Mouse (Mus musculus) activated CD4-positive, CD25-positive, alpha-beta regulatory T cell (primary cell): Measurements from ENCODE around the gene Scgb2b15. TPM values are rescaled to one million over a fixed set of nuclear protein-coding genes. Genes with fewer than 3 reads are reported as not detected.

Source experiments
- polyA plus RNA-seq, 2 experiments: library from polyadenylated mRNA; unstranded; fragments of 100-300 nt; shearing (Covaris generic); gene quantifications; one replicate each; pipeline ENCODE4 v1.2.1; 2017

The Scgb2b15 gene
- polyA plus RNA-seq: not detected

DNA sequence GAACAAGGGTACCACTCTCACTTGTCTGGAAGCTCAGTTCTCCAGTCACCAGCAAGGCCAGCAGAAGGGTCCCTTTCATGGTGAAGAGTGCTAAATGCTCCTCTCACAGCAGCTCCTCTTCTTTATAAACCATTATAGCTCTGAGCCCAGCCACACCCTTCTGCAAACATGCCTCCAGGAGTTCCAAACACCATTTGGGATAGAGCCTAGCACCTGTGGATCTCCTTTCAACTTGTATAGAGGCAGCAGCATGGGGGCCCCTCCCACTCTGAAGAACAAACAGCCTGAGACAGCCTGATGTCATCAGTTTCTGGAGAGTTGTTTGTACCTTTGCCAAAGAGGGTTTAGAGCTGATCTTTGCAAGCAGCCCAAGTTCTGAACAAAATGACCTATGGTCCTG lies at the start of gene Scgb2b15:
Scgb2b15 (minus strand) TSS at position 101 of the 400 bp plus-strand sequence.

GRCm38 (mm10) chr7:32836254-32836653 lies 6.8 kb upstream of the Scgb2b15 start, which contains the start of gene Scgb1b15:
Gene Scgb1b15, plus strand, starts transcription at chr7:32836554.

Other genes starting within 250 kb of the Scgb2b15 start
- gene Scgb1b15, start 6.9 kb upstream of the Scgb2b15 start, polyA plus RNA-seq: not detected
- gene Scgb2b17, start 226.9 kb upstream of the Scgb2b15 start, polyA plus RNA-seq: not detected
- gene Scgb1b17, start 233.8 kb upstream of the Scgb2b15 start, polyA plus RNA-seq: not detected